Mouse (Mus musculus) adrenal gland, adult (tissue): ENCODE results near the gene Hamp.

Source experiments
- DNase-seq, 2 experiments: peaks; one replicate each; pipeline ENCODE4 v3.0.0; 2022 to 2023; ENCODE audit warnings: low spot score in 1 of 2; ENCODE audit not compliant: inconsistent age in 2 of 2

The Hamp gene

DNA sequence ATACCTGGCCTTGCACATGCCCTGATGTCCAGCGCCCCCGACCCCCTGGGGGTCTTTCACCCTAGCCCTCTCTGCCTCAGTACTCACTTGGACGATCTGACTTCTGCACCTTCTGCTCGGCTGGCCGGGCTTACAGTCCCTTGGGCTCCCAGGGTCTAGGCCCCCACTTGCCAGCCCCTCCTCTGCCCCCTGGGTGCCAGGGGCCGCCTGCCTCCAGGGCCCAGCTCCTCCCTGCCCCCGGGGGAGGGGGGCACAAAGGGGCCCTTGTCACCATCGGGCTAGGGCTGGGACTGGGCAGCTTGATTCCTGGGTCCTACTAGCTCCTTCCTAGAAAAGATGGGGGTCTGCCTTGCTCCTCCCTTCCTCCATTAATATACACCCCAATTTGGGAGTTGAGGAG lies 29.1 kb downstream of the Hamp start, which contains the start of gene Mag:
Gene Mag (minus strand): TSS at position 142 of the 400 bp plus-strand sequence.
- DNase-seq: no peak

DNA sequence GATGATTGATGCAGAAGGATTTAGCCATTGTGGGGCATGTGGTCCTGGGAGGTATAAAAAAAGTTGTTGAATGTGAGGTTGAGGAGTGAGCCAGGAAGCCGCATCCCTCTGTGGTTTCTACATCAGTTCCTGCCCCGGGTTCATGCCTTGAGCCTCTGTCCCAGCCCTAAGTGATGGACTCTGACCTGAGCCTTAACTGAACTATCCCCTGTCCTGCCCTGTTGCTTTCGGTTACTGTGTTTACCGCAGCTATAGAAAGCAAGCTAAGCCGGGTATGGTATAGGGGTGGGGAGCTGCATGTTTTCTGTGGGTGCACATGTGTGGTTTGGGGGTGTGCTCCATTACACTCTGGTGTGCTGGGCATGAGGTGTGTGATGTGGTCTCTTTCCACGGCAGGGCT lies 34.1 kb downstream of the Hamp start:
- no peak for DNase-seq

DNA sequence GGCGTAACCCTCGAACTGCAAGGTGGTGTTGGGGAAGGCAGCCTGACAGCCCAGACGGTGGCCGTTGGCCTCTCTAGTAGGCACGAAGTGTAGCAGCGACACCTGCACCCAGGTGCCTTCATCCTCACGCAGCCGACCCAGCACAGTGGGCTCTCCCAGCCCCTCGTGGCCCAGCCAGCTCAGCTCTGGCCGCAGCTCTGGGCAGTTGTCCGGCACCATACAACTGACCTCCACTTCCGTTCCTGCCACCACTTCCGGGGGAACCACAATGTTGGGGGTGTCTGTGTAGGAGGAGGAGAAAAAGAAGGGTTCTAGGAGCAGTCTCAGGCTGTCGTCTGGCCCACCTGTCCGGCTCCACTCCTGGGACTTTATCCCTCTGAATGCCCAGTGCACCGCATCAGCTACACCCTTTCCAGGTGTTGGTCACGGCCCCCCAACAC lies 34.8 kb downstream of the Hamp start:
- no peak for DNase-seq

DNA sequence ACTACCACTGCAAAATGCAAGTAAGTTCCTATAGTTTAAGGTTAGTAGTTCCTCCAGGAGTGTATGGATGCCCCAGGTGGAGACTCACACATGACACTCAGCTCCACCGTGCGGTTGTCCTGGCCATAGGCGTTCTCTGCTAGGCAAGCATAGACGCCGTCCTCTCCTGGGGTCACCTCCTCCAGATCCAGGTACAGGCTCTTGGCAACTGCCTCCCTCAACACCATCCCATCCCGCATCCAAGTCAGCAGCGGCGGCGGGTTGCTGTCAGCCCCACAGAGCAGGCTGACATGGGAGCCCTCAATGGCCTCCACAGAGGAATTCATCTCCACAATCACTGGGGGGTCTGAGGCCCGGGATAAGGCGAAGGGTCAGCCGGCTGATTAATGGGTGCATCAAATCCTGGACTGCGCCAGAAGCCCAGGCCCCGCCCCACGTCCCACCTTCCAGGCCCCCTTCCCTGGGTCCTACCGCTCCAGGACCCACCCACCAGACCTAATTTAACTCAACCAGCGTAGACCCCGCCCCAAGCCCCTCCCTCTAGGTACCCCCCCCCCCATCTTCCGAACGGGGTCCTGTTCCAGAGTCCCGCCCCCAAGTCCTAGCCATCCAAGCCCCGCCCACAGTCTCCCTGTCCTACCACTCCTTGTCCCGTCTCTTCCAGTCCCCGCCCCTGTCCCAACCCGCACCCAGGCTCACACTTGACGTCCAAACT lies 35.4 kb downstream of the Hamp start:
- no peak for DNase-seq

DNA sequence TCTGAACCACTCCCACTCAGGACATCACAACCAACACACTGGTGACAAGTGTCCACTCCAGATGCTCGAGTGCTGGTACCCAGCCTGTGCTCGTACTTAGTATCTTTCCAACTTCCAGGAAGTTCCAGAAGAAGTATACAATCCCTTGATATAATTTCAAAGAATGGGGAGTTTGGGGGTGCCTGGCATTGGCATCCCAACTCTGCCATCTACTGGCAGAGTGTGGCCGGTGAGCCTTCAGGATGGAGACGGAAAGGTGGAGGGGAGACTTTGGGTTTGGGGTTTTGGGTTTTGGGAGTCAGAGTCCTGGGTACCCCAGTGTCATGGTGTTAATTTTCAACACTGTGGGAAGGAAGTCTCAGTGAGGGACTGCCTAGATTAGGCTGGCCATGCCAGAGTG lies 39.8 kb downstream of the Hamp start:
- peak in 1 of 2 experiments; percentile 71 for DNase-seq

DNA sequence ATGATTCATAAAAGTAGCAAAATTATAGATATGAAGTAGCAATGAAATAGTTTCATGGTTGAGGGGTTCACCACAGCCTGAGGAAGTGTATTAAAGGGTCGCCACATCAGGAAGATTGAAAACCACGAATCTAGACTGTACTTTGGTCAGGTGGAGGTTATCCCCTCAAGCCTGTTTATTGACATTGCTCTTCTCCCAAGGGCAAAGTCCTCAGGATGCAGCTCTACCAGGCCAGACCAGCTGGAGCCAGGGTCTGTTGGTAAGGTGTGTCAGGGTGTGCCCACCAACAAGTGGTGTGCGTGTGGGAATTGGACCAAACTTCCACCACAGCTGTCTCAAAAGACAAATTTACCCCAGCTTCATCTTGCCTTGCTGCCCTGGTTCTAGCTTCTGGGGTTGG lies 48.6 kb downstream of the Hamp start:
- DNase-seq: no peak

DNA sequence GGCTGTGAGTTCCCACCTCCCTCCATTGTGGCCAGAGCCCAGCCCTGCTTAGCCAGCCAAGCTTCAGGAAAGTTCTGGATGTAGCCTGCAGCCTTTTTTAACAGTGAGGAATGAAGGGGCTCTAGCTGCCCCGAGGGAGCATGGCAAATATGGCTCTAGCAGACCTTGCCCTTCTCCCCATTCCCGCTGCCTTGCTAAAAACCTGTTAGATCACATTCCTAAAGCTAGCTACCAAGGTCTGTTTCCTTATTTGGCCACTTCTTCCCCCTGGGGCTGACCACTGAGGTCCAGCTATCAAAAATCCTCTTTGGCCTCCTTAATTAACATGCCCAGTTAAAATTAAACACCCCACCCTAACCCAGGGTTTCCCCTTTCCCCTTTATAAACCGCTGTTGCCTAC lies 51.3 kb downstream of the Hamp start:
- DNase-seq: peak in 1 of 2 experiments; percentile 62
